Mouse (Mus musculus) heart, adult 18-20 months (tissue): ENCODE data around the gene 0610040J01Rik. TPM values are rescaled to one million over a fixed set of nuclear protein-coding genes. Genes with fewer than 3 reads are reported as not detected.

Source experiments
- total RNA-seq, 2 experiments: library from RNA; stranded (reverse); gene quantifications; 2 replicates each; pipeline ENCODE4 v1.2.3; 2021

The 0610040J01Rik gene
- total RNA-seq, 2 experiments from 2014 or later = 3.7 to 4.4 TPM

Other genes starting within 250 kb of the 0610040J01Rik start
- gene Nwd2, start 163.3 kb upstream of the 0610040J01Rik start, total RNA-seq = not detected
- 10 to 100 TPM in 1 of 2 experiments, 1 to 10 TPM in 1; 9.4 to 10.0 TPM for gene Rell1, start 156.5 kb downstream of the 0610040J01Rik start, total RNA-seq